Mouse (Mus musculus): ENCODE measurements around the gene Sdf4. TPM values are rescaled to one million over a fixed set of nuclear protein-coding genes. Genes with fewer than 3 reads are reported as not detected.

Gene Sdf4
- polyA plus RNA-seq, 1 experiment from 2014 or later = 138 TPM

DNA sequence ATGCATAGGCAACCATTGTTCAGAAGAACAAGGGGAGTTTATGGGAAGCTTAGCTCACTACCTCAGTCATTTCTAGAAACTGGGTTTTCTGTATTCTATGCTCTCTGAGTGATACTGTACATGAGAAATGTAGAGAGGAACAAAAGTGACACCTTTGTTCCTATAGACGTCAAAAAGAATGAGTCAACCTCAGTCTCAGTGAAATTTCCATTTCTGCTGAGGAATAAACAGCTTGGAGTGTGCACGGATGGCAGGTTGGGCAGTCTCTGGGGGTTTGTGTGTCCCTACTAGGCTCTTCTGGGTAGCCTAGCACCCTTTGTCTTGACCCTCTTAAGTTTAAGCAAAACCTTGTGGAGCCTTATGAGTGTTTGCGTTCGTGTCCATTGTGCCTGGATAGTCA is 15.7 kb downstream of the Sdf4 start:
- Histone ChIP-seq H3K4me1 (replicated peaks) (no peaks in the 10 kb centered on the region), H3K4me2 (no peak overlapping the region), H3K9me3 (replicated peaks) (no peaks in the 10 kb centered on the region), H3K4me3 (no peak overlapping the region), H3K27me3 (replicated peaks) (no peaks in the 10 kb centered on the region), H3K27ac (ENCODE audit: poor library complexity, severe bottlenecking) (no peak overlapping the region), H3K36me3 (peaks cover 92% of the 10 kb centered on the region), H3K9ac (no peak overlapping the region)
- no peak for ATAC-seq (ENCODE audit: insufficient number of reproducible peaks, low FRiP score)
- 94% methylated on average over 4 of the region's 4 CpGs for WGBS

DNA sequence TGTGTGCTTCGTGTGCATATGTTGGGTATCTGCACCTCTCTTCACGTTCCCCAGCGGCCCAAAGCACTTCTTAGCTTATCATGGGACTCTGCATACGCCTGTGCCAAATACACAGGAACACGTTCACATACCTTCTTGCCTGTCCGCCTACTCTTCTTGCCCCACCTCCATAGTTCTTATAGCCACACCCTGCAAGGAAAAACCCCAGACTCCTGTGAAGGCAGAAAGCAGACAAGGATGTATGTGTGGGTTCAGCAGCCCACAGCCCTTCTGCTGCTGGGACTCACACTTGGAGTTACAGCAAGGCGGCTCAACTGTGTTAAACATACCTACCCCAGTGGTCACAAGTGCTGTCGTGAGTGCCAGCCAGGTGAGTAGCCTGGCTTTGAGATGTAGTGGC is 21.0 kb downstream of the Sdf4 start, which contains the start of gene Tnfrsf4:
Gene Tnfrsf4, plus strand, starts transcription at position 207 of the 400 bp plus-strand sequence.
- Histone ChIP-seq H3K9ac (no peak within 1 kb of the TSS), H3K27me3 (replicated peaks) (no peaks in the 10 kb centered on the region), H3K4me1 (replicated peaks) (0 out of 2 replicates have a peak, but pooled peaks cover 4% of the 10 kb centered on the region), H3K27ac (ENCODE audit: poor library complexity, severe bottlenecking) (no peak within 1 kb of the TSS), H3K36me3 (peaks cover 63% of the 10 kb centered on the region), H3K9me3 (replicated peaks) (no peaks in the 10 kb centered on the region), H3K4me2 (no peak within 1 kb of the TSS), H3K4me3 (no peak within 1 kb of the TSS)
- 81% methylated on average over 8 of the region's 8 CpGs for WGBS
- ATAC-seq (ENCODE audit: insufficient number of reproducible peaks, low FRiP score) = no peak

DNA sequence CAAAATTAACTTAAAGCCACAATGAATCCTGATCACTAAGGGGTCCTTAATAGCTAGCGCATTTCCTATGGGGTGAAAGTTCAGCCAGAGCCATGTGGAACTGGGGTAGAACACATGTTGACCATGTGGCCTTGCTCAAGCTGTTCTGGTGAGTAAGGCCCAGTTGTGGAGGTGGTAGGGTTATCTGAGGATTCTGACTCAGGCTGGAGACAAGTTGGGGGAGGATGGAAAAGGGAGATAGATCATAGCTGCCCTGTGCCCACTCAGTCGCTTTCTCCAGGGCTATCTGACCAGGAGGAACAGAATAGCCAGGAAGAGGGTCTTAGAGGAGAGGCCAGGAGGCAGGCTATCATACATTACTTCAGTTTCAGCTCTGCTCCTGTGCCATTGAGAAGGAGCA is 21.8 kb downstream of the Sdf4 start:
- H3K27me3 ChIP-seq (replicated peaks) = no peaks in the 10 kb centered on the region
- H3K9me3 ChIP-seq (replicated peaks) = no peaks in the 10 kb centered on the region
- 0 out of 2 replicates have a peak, but pooled peaks cover 4% of the 10 kb centered on the region for H3K4me1 ChIP-seq (replicated peaks)
- no peak overlapping the region for H3K27ac ChIP-seq (ENCODE audit: poor library complexity, severe bottlenecking)
- no peak overlapping the region for H3K4me3 ChIP-seq
- H3K9ac ChIP-seq = no peak overlapping the region
- no peak; the same call in 1 of the 2 replicates for ATAC-seq (ENCODE audit: insufficient number of reproducible peaks, low FRiP score)
- no peak overlapping the region for H3K4me2 ChIP-seq
- 78% methylated on average over 2 of the region's 2 CpGs for WGBS
- H3K36me3 ChIP-seq = peaks cover 56% of the 10 kb centered on the region

DNA sequence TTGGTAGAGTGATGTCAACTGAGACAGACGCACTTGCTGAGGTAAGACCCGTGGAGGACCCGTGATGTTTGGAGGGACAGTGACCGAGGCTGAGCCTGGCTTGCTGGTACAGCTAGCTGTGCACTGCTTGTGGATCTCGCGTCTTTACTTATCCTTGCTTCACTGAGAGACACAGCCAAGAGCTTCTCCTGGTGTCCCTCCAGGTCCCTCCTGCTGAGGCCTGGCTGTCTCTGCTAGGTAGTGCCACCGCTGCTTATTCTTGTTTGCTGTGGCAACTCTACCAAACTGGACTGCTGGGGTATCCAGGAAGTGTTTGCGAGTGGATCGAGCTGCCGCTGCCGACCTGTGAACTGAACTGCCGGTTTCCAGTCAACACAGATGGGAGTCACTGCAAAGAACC is 27.1 kb downstream of the Sdf4 start:
- H3K36me3 ChIP-seq = peaks cover 40% of the 10 kb centered on the region
- H3K4me1 ChIP-seq (replicated peaks) = peaks cover 14% of the 10 kb centered on the region
- no peak for ATAC-seq (ENCODE audit: insufficient number of reproducible peaks, low FRiP score)
- H3K4me3 ChIP-seq = no peak overlapping the region
- H3K27me3 ChIP-seq (replicated peaks) = no peaks in the 10 kb centered on the region
- no peak overlapping the region for H3K9ac ChIP-seq
- H3K4me2 ChIP-seq = no peak overlapping the region
- WGBS = 85% methylated on average over 12 of the region's 12 CpGs
- no peak overlapping the region for H3K27ac ChIP-seq (ENCODE audit: poor library complexity, severe bottlenecking)
- H3K9me3 ChIP-seq (replicated peaks) = no peaks in the 10 kb centered on the region

DNA sequence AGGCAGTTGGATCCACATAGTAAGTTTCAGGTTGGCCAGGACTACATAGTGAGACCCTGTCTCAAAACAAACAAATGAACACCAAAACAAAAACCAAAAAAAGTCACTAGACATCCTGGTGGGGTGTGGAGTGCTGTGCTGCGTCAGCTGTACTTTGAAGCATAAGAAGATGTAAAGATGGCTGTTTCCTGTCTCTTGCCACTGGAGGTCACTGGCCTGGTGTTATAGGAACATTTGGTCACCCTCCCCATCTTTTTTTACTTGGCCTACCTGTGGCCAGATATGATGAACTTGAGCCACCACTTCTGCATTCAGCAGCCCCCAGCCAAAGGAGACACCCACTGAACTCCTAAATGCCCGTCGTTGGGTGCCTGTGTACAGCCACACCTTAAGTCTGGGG is 28.7 kb downstream of the Sdf4 start:
- no peak for ATAC-seq (ENCODE audit: insufficient number of reproducible peaks, low FRiP score)
- Histone ChIP-seq H3K36me3 (peaks cover 30% of the 10 kb centered on the region), H3K4me3 (no peak overlapping the region), H3K4me2 (no peak overlapping the region), H3K4me1 (replicated peaks) (peaks cover 20% of the 10 kb centered on the region), H3K9ac (no peak overlapping the region), H3K9me3 (replicated peaks) (no peaks in the 10 kb centered on the region), H3K27ac (ENCODE audit: poor library complexity, severe bottlenecking) (no peak overlapping the region), H3K27me3 (replicated peaks) (no peaks in the 10 kb centered on the region)
- 62% methylated on average over 3 of the region's 3 CpGs for WGBS

DNA sequence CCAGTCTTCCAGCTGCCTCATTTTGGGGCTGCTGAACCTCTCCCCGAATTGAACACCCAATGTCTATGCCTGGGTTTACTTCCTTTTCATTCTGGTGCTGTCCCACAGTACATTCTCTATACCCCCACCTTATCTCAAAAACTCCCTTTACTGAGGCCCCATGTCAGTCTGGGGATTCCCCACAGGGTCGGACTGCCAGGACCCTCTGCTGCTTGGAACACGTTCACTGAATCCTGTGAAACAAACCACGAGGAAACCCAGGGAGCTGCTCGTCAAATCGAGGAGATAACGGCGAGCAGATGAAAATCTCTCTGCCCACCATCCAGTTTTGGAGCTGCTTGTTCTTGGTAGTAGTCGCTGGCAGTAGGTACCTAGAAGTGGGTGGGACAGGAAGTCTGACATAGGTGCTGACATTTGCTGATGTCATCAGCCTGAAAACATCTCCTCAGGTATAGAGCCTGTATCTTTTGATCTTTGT is 29.3 kb downstream of the Sdf4 start:
- Histone ChIP-seq H3K4me1 (replicated peaks) (peaks cover 23% of the 10 kb centered on the region), H3K9me3 (replicated peaks) (no peaks in the 10 kb centered on the region), H3K9ac (no peak overlapping the region), H3K36me3 (peaks cover 31% of the 10 kb centered on the region), H3K4me3 (no peak overlapping the region), H3K4me2 (no peak overlapping the region), H3K27ac (ENCODE audit: poor library complexity, severe bottlenecking) (no peak overlapping the region), H3K27me3 (replicated peaks) (no peaks in the 10 kb centered on the region)
- no peak for ATAC-seq (ENCODE audit: insufficient number of reproducible peaks, low FRiP score)
- 37% methylated on average over 9 of the region's 9 CpGs for WGBS

DNA sequence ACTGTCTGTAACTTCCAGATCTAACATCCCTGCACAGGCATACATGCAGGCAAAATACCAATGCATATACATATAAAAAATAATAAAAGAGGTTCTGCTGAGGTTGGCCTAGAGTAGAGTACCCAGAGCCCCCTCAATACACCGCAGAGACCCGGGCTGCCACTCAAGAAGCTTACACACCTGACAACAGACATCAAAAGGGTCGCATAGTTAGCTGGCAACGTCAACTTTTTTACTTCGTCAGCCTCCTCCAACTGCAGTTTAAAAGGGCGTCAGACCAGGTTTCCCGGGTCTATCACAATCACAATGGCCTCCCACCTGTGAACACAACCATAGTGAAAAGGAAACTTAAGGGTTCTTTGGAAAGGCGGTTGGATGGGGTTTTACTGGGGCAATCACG is 30.8 kb downstream of the Sdf4 start:
- WGBS = 81% methylated on average over 9 of the region's 9 CpGs
- ATAC-seq (ENCODE audit: insufficient number of reproducible peaks, low FRiP score) = no peak

DNA sequence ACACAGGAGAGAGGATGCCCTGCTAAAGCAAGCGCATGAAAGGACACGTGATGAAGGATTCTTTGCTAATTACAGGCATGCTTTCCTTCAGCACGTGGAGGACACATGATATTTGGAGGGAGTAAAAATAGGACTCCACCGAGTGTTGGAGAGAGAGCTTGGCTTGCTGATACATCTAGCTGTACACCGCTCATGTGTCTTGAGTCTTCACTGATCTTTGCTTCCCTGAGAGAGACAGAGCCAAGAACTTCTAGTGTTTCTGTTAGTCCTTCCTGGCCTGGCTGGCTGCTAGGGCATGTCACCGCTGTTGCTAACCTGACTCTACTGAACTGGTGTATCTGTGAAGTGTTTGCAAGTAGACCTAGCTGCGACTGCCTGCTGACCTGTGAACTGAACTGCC is 31.5 kb downstream of the Sdf4 start:
- Histone ChIP-seq H3K9me3 (replicated peaks) (no peaks in the 10 kb centered on the region), H3K4me3 (no peak overlapping the region), H3K27ac (ENCODE audit: poor library complexity, severe bottlenecking) (no peak overlapping the region), H3K9ac (no peak overlapping the region), H3K4me2 (no peak overlapping the region), H3K27me3 (replicated peaks) (no peaks in the 10 kb centered on the region), H3K4me1 (replicated peaks) (peaks cover 23% of the 10 kb centered on the region), H3K36me3 (peaks cover 49% of the 10 kb centered on the region)
- no peak for ATAC-seq (ENCODE audit: insufficient number of reproducible peaks, low FRiP score)
- WGBS = 80% methylated on average over 7 of the region's 7 CpGs

More for the DNA sequence above, 30.8 kb downstream of the Sdf4 start:
- Histone ChIP-seq H3K36me3 (peaks cover 46% of the 10 kb centered on the region), H3K9ac (no peak overlapping the region), H3K4me3 (no peak overlapping the region), H3K4me2 (no peak overlapping the region), H3K27me3 (replicated peaks) (no peaks in the 10 kb centered on the region), H3K9me3 (replicated peaks) (no peaks in the 10 kb centered on the region), H3K4me1 (replicated peaks) (peaks cover 23% of the 10 kb centered on the region), H3K27ac (ENCODE audit: poor library complexity, severe bottlenecking) (no peak overlapping the region)

DNA sequence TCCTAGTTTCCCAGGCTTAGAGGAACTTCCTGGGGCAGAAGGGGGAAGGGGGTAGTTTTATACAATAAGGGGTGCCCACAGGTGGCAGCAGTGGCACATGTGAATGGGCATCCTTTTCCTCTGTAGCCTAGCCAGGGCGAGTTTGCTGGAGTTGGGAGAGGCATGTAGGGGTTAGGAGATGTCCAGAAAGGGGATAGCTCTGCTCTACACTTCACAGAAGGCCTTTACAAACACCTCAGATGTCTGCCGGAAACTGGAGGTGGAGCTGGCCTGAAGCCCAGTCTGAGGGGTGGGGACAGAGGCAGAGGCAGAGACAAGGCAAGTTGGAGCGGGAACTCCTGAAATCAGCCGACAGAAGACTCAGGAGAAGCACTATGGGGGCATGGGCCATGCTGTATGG is 33.3 kb downstream of the Sdf4 start, which contains the start of gene Tnfrsf18:
Gene Tnfrsf18, plus strand, starts transcription at position 152 of the 400 bp plus-strand sequence.
- Histone ChIP-seq H3K4me1 (replicated peaks) (peaks cover 33% of the 10 kb centered on the region), H3K9me3 (replicated peaks) (no peaks in the 10 kb centered on the region), H3K4me3 (no peak within 1 kb of the TSS), H3K36me3 (peaks cover 39% of the 10 kb centered on the region), H3K9ac (peak within 1 kb of the TSS; percentile 14; the same call in 1 of the 2 replicates), H3K27me3 (replicated peaks) (no peaks in the 10 kb centered on the region), H3K4me2 (no peak within 1 kb of the TSS), H3K27ac (ENCODE audit: poor library complexity, severe bottlenecking) (peak within 1 kb of the TSS; percentile 17; the same call in 1 of the 2 replicates)
- 27% methylated on average over 4 of the region's 4 CpGs for WGBS
- ATAC-seq (ENCODE audit: insufficient number of reproducible peaks, low FRiP score) = peak; percentile 39; the same call in 1 of the 2 replicates

DNA sequence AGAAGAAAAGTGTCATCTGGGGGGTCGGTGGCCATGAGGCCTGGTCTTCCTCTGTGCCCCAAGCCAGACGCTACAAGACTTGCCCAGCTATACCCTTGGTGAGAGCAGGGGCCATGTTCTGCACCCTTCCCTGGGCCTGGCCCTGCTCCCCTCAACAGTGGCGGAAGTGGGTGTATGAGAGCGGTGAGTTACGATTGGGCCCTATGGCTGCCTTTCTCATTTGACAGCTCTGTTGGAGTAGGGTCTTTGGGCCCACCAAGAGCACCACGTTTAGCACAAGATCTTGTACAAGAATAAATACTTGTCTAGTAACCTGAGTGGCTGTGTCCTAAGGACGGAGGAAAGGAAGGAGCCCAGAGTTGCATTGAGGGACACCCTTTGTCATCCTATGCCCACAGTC is 35.9 kb downstream of the Sdf4 start:
- Histone ChIP-seq H3K4me2 (no peak overlapping the region), H3K9me3 (replicated peaks) (no peaks in the 10 kb centered on the region), H3K36me3 (peaks cover 29% of the 10 kb centered on the region), H3K9ac (no peak overlapping the region), H3K27ac (ENCODE audit: poor library complexity, severe bottlenecking) (no peak overlapping the region), H3K4me1 (replicated peaks) (peaks cover 35% of the 10 kb centered on the region), H3K4me3 (no peak overlapping the region), H3K27me3 (replicated peaks) (no peaks in the 10 kb centered on the region)
- 88% methylated on average over 7 of the region's 7 CpGs for WGBS
- no peak for ATAC-seq (ENCODE audit: insufficient number of reproducible peaks, low FRiP score)

DNA sequence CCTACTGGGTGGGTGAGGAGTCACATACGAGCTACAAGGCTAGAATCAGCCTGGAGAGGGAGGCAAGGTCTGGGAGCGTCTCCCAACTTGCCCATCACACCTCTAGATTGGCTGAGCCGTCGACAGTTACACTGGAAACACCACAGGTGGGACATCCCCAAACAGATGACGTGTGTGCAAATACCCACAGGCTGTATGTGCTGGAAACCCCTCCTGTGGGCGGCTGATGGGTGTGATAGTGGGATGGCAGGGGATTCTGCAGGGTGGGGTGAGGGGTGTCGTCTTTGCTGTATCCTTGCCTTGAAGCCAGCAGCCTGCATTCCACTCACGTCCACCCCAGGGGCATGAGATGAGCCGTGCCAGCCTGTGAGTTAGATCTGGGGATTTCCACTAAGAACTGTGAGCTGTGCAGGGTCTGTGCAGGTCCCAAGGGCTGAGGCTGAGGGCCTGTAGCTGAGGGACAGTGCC is 38.0 kb downstream of the Sdf4 start:
- Histone ChIP-seq H3K9me3 (replicated peaks) (no peaks in the 10 kb centered on the region), H3K4me3 (peak overlapping the region; percentile 67), H3K4me2 (peak overlapping the region; percentile 77), H3K9ac (peak overlapping the region; percentile 79), H3K27ac (ENCODE audit: poor library complexity, severe bottlenecking) (peak overlapping the region; percentile 96; the same call in 1 of the 2 replicates), H3K36me3 (peaks cover 24% of the 10 kb centered on the region), H3K4me1 (replicated peaks) (peaks cover 43% of the 10 kb centered on the region), H3K27me3 (replicated peaks) (peaks cover 18% of the 10 kb centered on the region)
- ATAC-seq (ENCODE audit: insufficient number of reproducible peaks, low FRiP score) = 0 out of 2 replicates have a peak, but pooled peaks have one; percentile 20
- 46% methylated on average over 9 of the region's 9 CpGs for WGBS

DNA sequence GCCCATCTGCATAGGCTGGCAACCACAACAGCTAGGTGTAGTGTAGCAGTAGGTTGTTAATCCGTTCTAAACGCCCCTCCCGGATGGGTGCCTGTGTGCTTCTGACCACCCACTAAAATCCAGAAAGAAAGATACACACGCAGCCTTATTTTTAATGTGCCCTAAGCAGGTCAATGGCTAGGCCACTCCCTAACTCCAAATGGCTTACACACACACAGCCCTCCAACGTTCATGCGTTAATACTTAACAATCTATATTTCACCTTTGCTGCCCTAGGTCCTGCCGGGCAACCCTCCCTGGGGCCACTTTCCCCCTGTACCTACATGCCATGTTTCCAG is 38.6 kb downstream of the Sdf4 start:
- peak overlapping the region; percentile 79 for H3K9ac ChIP-seq
- no peaks in the 10 kb centered on the region for H3K9me3 ChIP-seq (replicated peaks)
- H3K4me2 ChIP-seq = peak overlapping the region; percentile 77
- peak overlapping the region; percentile 96 for H3K27ac ChIP-seq (ENCODE audit: poor library complexity, severe bottlenecking)
- ATAC-seq (ENCODE audit: insufficient number of reproducible peaks, low FRiP score) = 0 out of 2 replicates have a peak, but pooled peaks have one; percentile 17
- H3K27me3 ChIP-seq (replicated peaks) = peaks cover 24% of the 10 kb centered on the region
- 14% methylated on average over 7 of the region's 7 CpGs for WGBS
- peaks cover 24% of the 10 kb centered on the region for H3K36me3 ChIP-seq
- peaks cover 39% of the 10 kb centered on the region for H3K4me1 ChIP-seq (replicated peaks)
- peak overlapping the region; percentile 67 for H3K4me3 ChIP-seq

Data from heart, embryonic 12.5 days (tissue).